Mouse (Mus musculus): ENCODE data around the gene Tatdn2.

DNA sequence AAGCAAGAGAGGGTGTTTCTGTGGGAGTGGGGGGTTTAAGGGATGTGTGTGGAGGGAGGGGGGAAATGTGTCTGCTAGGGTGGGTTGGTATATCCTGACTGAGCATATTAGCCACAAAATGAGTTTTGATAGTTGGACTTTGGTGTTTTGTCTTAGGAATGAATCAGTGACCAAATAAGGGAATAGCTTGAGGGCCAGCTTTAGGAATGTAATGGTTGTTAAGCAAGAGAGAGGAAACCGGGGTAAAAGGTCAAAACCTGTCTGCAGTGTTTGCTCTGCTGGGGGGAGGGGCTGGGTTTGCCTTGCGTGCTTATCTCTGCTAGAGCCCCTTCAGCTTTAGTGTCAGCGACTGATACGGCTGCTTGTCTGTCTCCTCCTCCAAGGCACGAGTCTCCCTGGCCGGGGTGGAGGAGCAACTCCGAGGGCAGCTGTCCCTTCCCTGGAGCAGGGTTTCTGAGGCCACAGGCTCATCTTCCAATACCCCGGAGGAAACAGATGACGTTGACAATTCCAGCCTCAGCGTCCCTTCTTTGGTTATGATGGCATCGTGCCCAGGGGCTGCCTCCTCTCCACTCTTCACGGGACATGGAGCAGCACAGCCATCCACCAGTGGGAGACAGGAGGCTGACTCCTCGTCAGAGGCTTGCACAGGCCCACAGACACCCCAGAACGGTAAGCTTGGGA is 6.3 kb upstream of the Tatdn2 start:
- TF ChIP-seq CTCF (IDR thresholded peaks at IDR 0.05; ENCODE audit: control insufficient read depth, insufficient read depth, insufficient read length), result no peak
- peak; percentile 91 for TF ChIP-seq CEBPB (IDR thresholded peaks at IDR 0.05; ENCODE audit: low read depth)
- no peak for TF ChIP-seq USF1 (IDR thresholded peaks at IDR 0.05; ENCODE audit: low read depth)
